Mouse (Mus musculus): Measurements from ENCODE around the gene Arhgap40.

DNA sequence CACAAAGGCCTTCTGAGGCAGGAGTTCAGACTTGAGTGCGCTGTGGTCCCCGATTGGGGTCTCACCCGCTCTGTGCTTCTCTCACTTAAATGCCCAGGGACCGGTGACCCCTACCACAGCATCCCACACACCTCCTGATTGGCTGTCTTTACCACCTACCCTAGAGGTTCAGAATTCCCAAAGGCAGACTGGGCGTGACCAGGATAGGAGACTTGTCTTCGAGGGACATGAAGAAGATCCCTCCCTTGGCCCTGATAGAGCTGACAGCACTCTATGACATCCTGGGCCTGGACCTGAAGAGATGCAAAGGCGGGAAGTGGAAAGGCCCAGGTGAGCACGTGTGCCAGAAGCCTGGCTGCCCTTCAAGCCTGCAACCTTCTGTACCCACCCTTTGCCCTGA, 22.0 kb downstream of the Arhgap40 start:
- TF ChIP-seq CTCF (IDR thresholded peaks at IDR 0.05; ENCODE audit: borderline replicate concordance, extremely low read depth, insufficient read depth, insufficient read length): no peak
- no peak for TF ChIP-seq POLR2A (IDR thresholded peaks at IDR 0.05; ENCODE audit: borderline replicate concordance, extremely low read depth, insufficient read depth, insufficient read length, poor library complexity, severe bottlenecking)

Data from brain, embryonic 14.5 days (tissue).